Mouse (Mus musculus): Measurements from ENCODE around the gene Kpna1. TPM values are rescaled to one million over a fixed set of nuclear protein-coding genes. Genes with fewer than 3 reads are reported as not detected.
"Not testable (repeated sequence)": the region's sequence is repeated elsewhere in the genome, so short reads cannot be mapped to it uniquely, and the experiment has no call there.

Kpna1 gene
- polyA plus RNA-seq, 1 experiment from 2014 or later = 46.0 TPM

GRCm38 (mm10) chr16:35949264-35949663 lies 29.3 kb upstream of the Kpna1 start:
- Histone ChIP-seq H3K9ac (ENCODE audit: low read length) (no peak overlapping the region; the same call in 1 of the 2 replicates), H3K4me3 (ENCODE audit: control insufficient read depth in 1 of 2, insufficient read depth in 1 of 2, low read depth in 1 of 2, low read length in 2 of 2) (no peak overlapping the region), H3K36me3 (ENCODE audit: control insufficient read depth, insufficient read depth, low read length) (peaks cover 17% of the 10 kb centered on the region; the same call in 1 of the 2 replicates), H3K9me3 (ENCODE audit: control insufficient read depth, low read length) (0 out of 2 replicates have a peak, but pooled peaks cover 3% of the 10 kb centered on the region), H3K27ac (replicated peaks in 1 of 2; ENCODE audit: control insufficient read depth in 1 of 2, insufficient read depth in 1 of 2, low read depth in 2 of 2, low read length in 2 of 2) (peak overlapping the region; percentile 83 to 87), H3K4me1 (ENCODE audit: control insufficient read depth in 2 of 2, insufficient read depth in 2 of 2, low read length in 2 of 2) (peaks cover 5 to 13% of the 10 kb centered on the region in 2 experiments; a peak in 3 of 4 replicates), H3K4me2 (ENCODE audit: low read length) (peak overlapping the region; percentile 39), H3K27me3 (ENCODE audit: control insufficient read depth, insufficient read depth, low read length) (no peaks in the 10 kb centered on the region)
- ATAC-seq (ENCODE audit: insufficient number of reproducible peaks, insufficient read depth, low FRiP score, low read depth) = peak; percentile 54; the same call in 1 of the 2 replicates
- WGBS = 27% methylated on average over 5 of the region's 5 CpGs

GRCm38 (mm10) chr16:35951216-35951615 lies 27.3 kb upstream of the Kpna1 start:
- WGBS = 84% methylated on average over 3 of the region's 3 CpGs
- Histone ChIP-seq H3K4me2 (ENCODE audit: low read length) (no peak overlapping the region), H3K27me3 (ENCODE audit: control insufficient read depth, insufficient read depth, low read length) (no peaks in the 10 kb centered on the region), H3K27ac (replicated peaks in 1 of 2; ENCODE audit: control insufficient read depth in 1 of 2, insufficient read depth in 1 of 2, low read depth in 2 of 2, low read length in 2 of 2) (no peak overlapping the region), H3K4me1 (ENCODE audit: control insufficient read depth in 2 of 2, insufficient read depth in 2 of 2, low read length in 2 of 2) (peaks cover 5 to 13% of the 10 kb centered on the region in 2 experiments; a peak in 3 of 4 replicates), H3K36me3 (ENCODE audit: control insufficient read depth, insufficient read depth, low read length) (peaks cover 21% of the 10 kb centered on the region), H3K9ac (ENCODE audit: low read length) (no peak overlapping the region), H3K9me3 (ENCODE audit: control insufficient read depth, low read length) (0 out of 2 replicates have a peak, but pooled peaks cover 3% of the 10 kb centered on the region), H3K4me3 (ENCODE audit: control insufficient read depth in 1 of 2, insufficient read depth in 1 of 2, low read depth in 1 of 2, low read length in 2 of 2) (no peak overlapping the region)
- no peak for ATAC-seq (ENCODE audit: insufficient number of reproducible peaks, insufficient read depth, low FRiP score, low read depth)

- Histone ChIP-seq H3K36me3 (ENCODE audit: control insufficient read depth, insufficient read depth, low read length) (peaks cover 26% of the 10 kb centered on the region), H3K27me3 (ENCODE audit: control insufficient read depth, insufficient read depth, low read length) (no peaks in the 10 kb centered on the region), H3K4me2 (ENCODE audit: low read length) (no peak overlapping the region), H3K9ac (ENCODE audit: low read length) (no peak overlapping the region), H3K9me3 (ENCODE audit: control insufficient read depth, low read length) (0 out of 2 replicates have a peak, but pooled peaks cover 3% of the 10 kb centered on the region), H3K4me3 (ENCODE audit: control insufficient read depth in 1 of 2, insufficient read depth in 1 of 2, low read depth in 1 of 2, low read length in 2 of 2) (no peak overlapping the region), H3K27ac (replicated peaks in 1 of 2; ENCODE audit: control insufficient read depth in 1 of 2, insufficient read depth in 1 of 2, low read depth in 2 of 2, low read length in 2 of 2) (no peak overlapping the region), H3K4me1 (ENCODE audit: control insufficient read depth in 2 of 2, insufficient read depth in 2 of 2, low read length in 2 of 2) (peaks cover 5 to 13% of the 10 kb centered on the region in 2 experiments; a peak in 3 of 4 replicates)
- WGBS = 86% methylated on average over 5 of the region's 5 CpGs
- ATAC-seq (ENCODE audit: insufficient number of reproducible peaks, insufficient read depth, low FRiP score, low read depth) = no peak
These were observed 25.9 kb upstream of the Kpna1 start for GRCm38 (mm10) chr16:35952628-35953130.

GRCm38 (mm10) chr16:35965991-35966390 lies 12.6 kb upstream of the Kpna1 start:
- not testable (repeated sequence) for H3K4me3 ChIP-seq (ENCODE audit: control insufficient read depth in 1 of 2, insufficient read depth in 1 of 2, low read depth in 1 of 2, low read length in 2 of 2); H3K4me2 ChIP-seq (ENCODE audit: low read length); H3K4me1 ChIP-seq (ENCODE audit: control insufficient read depth in 2 of 2, insufficient read depth in 2 of 2, low read length in 2 of 2); ATAC-seq (ENCODE audit: insufficient number of reproducible peaks, insufficient read depth, low FRiP score, low read depth); H3K9ac ChIP-seq (ENCODE audit: low read length); H3K27me3 ChIP-seq (ENCODE audit: control insufficient read depth, insufficient read depth, low read length); H3K9me3 ChIP-seq (ENCODE audit: control insufficient read depth, low read length); H3K27ac ChIP-seq (replicated peaks in 1 of 2; ENCODE audit: control insufficient read depth in 1 of 2, insufficient read depth in 1 of 2, low read depth in 2 of 2, low read length in 2 of 2)
- 80% methylated on average over 3 of the region's 4 CpGs for WGBS
- H3K36me3 ChIP-seq (ENCODE audit: control insufficient read depth, insufficient read depth, low read length) = peaks cover 25% of the 10 kb centered on the region

GRCm38 (mm10) chr16:35966411-35967115 lies 12.0 kb upstream of the Kpna1 start:
- H3K36me3 ChIP-seq (ENCODE audit: control insufficient read depth, insufficient read depth, low read length) = peaks cover 28% of the 10 kb centered on the region
- 52% methylated on average over 5 of the region's 5 CpGs for WGBS

GRCm38 (mm10) chr16:35967319-35967718 lies 11.2 kb upstream of the Kpna1 start:
- WGBS = 83% methylated on average over 4 of the region's 4 CpGs
- H3K4me1 ChIP-seq (ENCODE audit: control insufficient read depth in 2 of 2, insufficient read depth in 2 of 2, low read length in 2 of 2) = no peaks in the 10 kb centered on the region
- H3K27me3 ChIP-seq (ENCODE audit: control insufficient read depth, insufficient read depth, low read length) = no peaks in the 10 kb centered on the region
- peaks cover 35% of the 10 kb centered on the region for H3K36me3 ChIP-seq (ENCODE audit: control insufficient read depth, insufficient read depth, low read length)
- no peaks in the 10 kb centered on the region for H3K9me3 ChIP-seq (ENCODE audit: control insufficient read depth, low read length)
- no peak overlapping the region for H3K4me2 ChIP-seq (ENCODE audit: low read length)
- no peak overlapping the region for H3K27ac ChIP-seq (replicated peaks in 1 of 2; ENCODE audit: control insufficient read depth in 1 of 2, insufficient read depth in 1 of 2, low read depth in 2 of 2, low read length in 2 of 2)
- no peak overlapping the region for H3K4me3 ChIP-seq (ENCODE audit: control insufficient read depth in 1 of 2, insufficient read depth in 1 of 2, low read depth in 1 of 2, low read length in 2 of 2)
- ATAC-seq (ENCODE audit: insufficient number of reproducible peaks, insufficient read depth, low FRiP score, low read depth) = no peak
- H3K9ac ChIP-seq (ENCODE audit: low read length) = no peak overlapping the region

More at GRCm38 (mm10) chr16:35966411-35967115, 12.0 kb upstream of the Kpna1 start:
- H3K4me2 ChIP-seq (ENCODE audit: low read length) = no peak overlapping the region
- no peak overlapping the region for H3K27ac ChIP-seq (replicated peaks in 1 of 2; ENCODE audit: control insufficient read depth in 1 of 2, insufficient read depth in 1 of 2, low read depth in 2 of 2, low read length in 2 of 2)
- no peaks in the 10 kb centered on the region for H3K4me1 ChIP-seq (ENCODE audit: control insufficient read depth in 2 of 2, insufficient read depth in 2 of 2, low read length in 2 of 2)
- H3K9me3 ChIP-seq (ENCODE audit: control insufficient read depth, low read length) = no peaks in the 10 kb centered on the region
- H3K9ac ChIP-seq (ENCODE audit: low read length) = no peak overlapping the region
- no peak for ATAC-seq (ENCODE audit: insufficient number of reproducible peaks, insufficient read depth, low FRiP score, low read depth)
- H3K27me3 ChIP-seq (ENCODE audit: control insufficient read depth, insufficient read depth, low read length) = no peaks in the 10 kb centered on the region
- no peak overlapping the region for H3K4me3 ChIP-seq (ENCODE audit: control insufficient read depth in 1 of 2, insufficient read depth in 1 of 2, low read depth in 1 of 2, low read length in 2 of 2)

- Histone ChIP-seq H3K4me3 (ENCODE audit: control insufficient read depth in 1 of 2, insufficient read depth in 1 of 2, low read depth in 1 of 2, low read length in 2 of 2) (no peak overlapping the region), H3K9ac (ENCODE audit: low read length) (no peak overlapping the region), H3K27ac (replicated peaks in 1 of 2; ENCODE audit: control insufficient read depth in 1 of 2, insufficient read depth in 1 of 2, low read depth in 2 of 2, low read length in 2 of 2) (no peak overlapping the region), H3K27me3 (ENCODE audit: control insufficient read depth, insufficient read depth, low read length) (no peaks in the 10 kb centered on the region), H3K9me3 (ENCODE audit: control insufficient read depth, low read length) (no peaks in the 10 kb centered on the region), H3K4me1 (ENCODE audit: control insufficient read depth in 2 of 2, insufficient read depth in 2 of 2, low read length in 2 of 2) (no peaks in the 10 kb centered on the region), H3K36me3 (ENCODE audit: control insufficient read depth, insufficient read depth, low read length) (peaks cover 39% of the 10 kb centered on the region), H3K4me2 (ENCODE audit: low read length) (no peak overlapping the region)
- 46% methylated on average over 2 of the region's 2 CpGs for WGBS
- no peak for ATAC-seq (ENCODE audit: insufficient number of reproducible peaks, insufficient read depth, low FRiP score, low read depth)
These were observed 10.4 kb upstream of the Kpna1 start for GRCm38 (mm10) chr16:35968149-35968548.
